Mouse (Mus musculus) cerebellum, adult 2 months (tissue): ENCODE data around the gene Ms4a15.

Experiments
- CTCF ChIP-seq: fragments of 200-500 bp; IDR thresholded peaks from 2 replicates; pipeline ENCODE4 v1.5.1; 2011; ENCODE audit warnings: low read depth, mild to moderate bottlenecking, control low read depth, low read length, moderate library complexity, borderline replicate concordance; ENCODE audit not compliant: insufficient read depth
- POLR2A ChIP-seq: fragments of 200-500 bp; IDR thresholded peaks from 2 replicates; pipeline ENCODE4 v1.6.1; 2011; ENCODE audit warnings: low read length, control low read depth, borderline replicate concordance; ENCODE audit not compliant: insufficient read depth

- TF ChIP-seq CTCF (no peak), POLR2A (no peak)
Observed at GRCm38 (mm10) chr19:11015998-11016397, 22.9 kb upstream of the Ms4a15 start.
